Mouse (Mus musculus) testis, adult 2 months (tissue): ENCODE results near the gene Opcml. TPM values are rescaled to one million over a fixed set of nuclear protein-coding genes. Genes with fewer than 3 reads are reported as not detected.

Experiments used
- H3K27ac ChIP-seq: fragments of 200-500 bp; 2 replicates; pipeline ENCODE4 v1.5.1; 2012; ENCODE audit warnings: low read depth, low read length; ENCODE audit not compliant: control insufficient read depth, insufficient read depth
- H3K27me3 ChIP-seq: fragments of 200-500 bp; 2 replicates; pipeline ENCODE4 v1.6.1; 2012; ENCODE audit warnings: mild to moderate bottlenecking, low read length, moderate library complexity; ENCODE audit not compliant: control insufficient read depth, insufficient read depth
- H3K36me3 ChIP-seq: fragments of 200-500 bp; 2 replicates; pipeline ENCODE4 v1.6.1; 2012; ENCODE audit warnings: mild to moderate bottlenecking, low read length; ENCODE audit not compliant: control insufficient read depth, insufficient read depth
- H3K4me1 ChIP-seq: fragments of 200-500 bp; 2 replicates; pipeline ENCODE4 v1.6.1; 2012; ENCODE audit warnings: low read length; ENCODE audit not compliant: control insufficient read depth, insufficient read depth
- H3K4me3 ChIP-seq: fragments of 200-500 bp; 2 replicates; pipeline ENCODE4 v1.5.1; 2012; ENCODE audit warnings: low read depth, mild to moderate bottlenecking, low read length, moderate library complexity, mixed read lengths; ENCODE audit not compliant: control insufficient read depth
- CTCF ChIP-seq: fragments of 200-500 bp; IDR thresholded peaks from 2 replicates; pipeline ENCODE4 v1.5.1; 2012; ENCODE audit warnings: low read depth, mild to moderate bottlenecking, inconsistent platforms, low read length, moderate library complexity; ENCODE audit not compliant: control insufficient read depth, insufficient read depth, insufficient replicate concordance
- POLR2A ChIP-seq: fragments of 200-500 bp; IDR thresholded peaks from 2 replicates; pipeline ENCODE4 v1.6.1; 2012; ENCODE audit warnings: low read depth, mild to moderate bottlenecking, inconsistent platforms, low read length, moderate library complexity; ENCODE audit not compliant: control insufficient read depth
- polyA plus RNA-seq: library from polyadenylated mRNA; depleted of rRNA; stranded (reverse); fragments of >200 nt; gene quantifications from 2 replicates; pipeline ENCODE4 v1.2.3, GENCODE M21; 2012

The Opcml gene
- polyA plus RNA-seq, 1 experiment = 0.62 TPM

DNA sequence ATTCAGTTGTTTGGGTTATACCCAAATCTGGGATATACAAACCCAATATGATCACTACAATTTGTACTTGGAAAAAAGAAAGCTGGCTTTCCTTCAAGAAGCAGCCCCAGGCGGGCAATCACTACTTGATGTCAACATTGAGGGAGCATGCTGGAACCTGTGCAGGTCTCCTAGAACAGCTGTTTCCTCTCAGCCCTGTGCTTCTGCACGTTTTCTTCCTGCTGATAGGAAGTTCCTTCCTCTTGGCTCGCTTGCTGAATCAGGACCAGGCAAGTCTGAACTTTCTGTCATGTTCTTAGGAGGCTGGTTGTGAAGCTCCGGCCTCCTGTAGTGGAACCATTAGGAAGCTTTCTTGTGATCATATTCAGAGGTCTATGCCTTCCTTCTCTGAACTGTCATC is 746.1 kb downstream of the Opcml start:
- Histone ChIP-seq H3K36me3 (no peaks in the 10 kb centered on the region), H3K4me1 (no peaks in the 10 kb centered on the region), H3K4me3 (no peak overlapping the region), H3K27ac (no peak overlapping the region), H3K27me3 (no peaks in the 10 kb centered on the region)
- TF ChIP-seq CTCF = no peak
- no peak for TF ChIP-seq POLR2A

DNA sequence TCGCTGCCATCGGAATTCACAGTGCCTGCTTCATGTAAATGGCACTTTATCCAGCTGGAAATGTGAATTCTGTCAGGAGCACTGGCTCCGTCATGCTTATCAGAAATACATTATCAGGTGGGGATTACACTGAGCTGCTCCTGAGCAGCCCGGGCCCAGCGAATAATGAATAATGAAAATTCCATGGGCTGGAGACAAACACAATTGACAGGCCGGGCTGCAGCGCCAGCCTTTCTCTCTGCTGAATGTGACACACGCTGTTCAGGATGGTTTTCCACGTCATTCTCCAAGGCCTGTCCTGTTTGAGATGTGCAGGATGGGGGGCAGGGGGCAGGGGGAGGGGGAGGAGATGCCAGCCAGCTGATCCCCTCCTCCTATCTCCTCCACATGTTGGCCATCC is 757.6 kb downstream of the Opcml start:
- H3K27me3 ChIP-seq = no peaks in the 10 kb centered on the region
- H3K4me3 ChIP-seq = no peak overlapping the region
- TF ChIP-seq CTCF (no peak), POLR2A (no peak)
- H3K36me3 ChIP-seq = no peaks in the 10 kb centered on the region
- H3K27ac ChIP-seq = no peak overlapping the region
- no peaks in the 10 kb centered on the region for H3K4me1 ChIP-seq

- Histone ChIP-seq H3K36me3 (no peaks in the 10 kb centered on the region), H3K4me3 (no peak overlapping the region), H3K4me1 (no peaks in the 10 kb centered on the region), H3K27me3 (no peaks in the 10 kb centered on the region), H3K27ac (no peak overlapping the region)
- no peak for TF ChIP-seq POLR2A
- TF ChIP-seq CTCF = no peak
Observed at GRCm38 (mm10) chr9:28552387-28553182, 762.0 kb downstream of the Opcml start.

- TF ChIP-seq POLR2A (no peak), CTCF (no peak)
- Histone ChIP-seq H3K36me3 (no peaks in the 10 kb centered on the region), H3K27ac (no peak overlapping the region)
Observed at GRCm38 (mm10) chr9:28558628-28559027, 768.1 kb downstream of the Opcml start.

GRCm38 (mm10) chr9:28561761-28562160 is 771.2 kb downstream of the Opcml start:
- H3K4me3 ChIP-seq = no peak overlapping the region
- no peaks in the 10 kb centered on the region for H3K4me1 ChIP-seq
- no peaks in the 10 kb centered on the region for H3K36me3 ChIP-seq
- H3K27me3 ChIP-seq = no peaks in the 10 kb centered on the region
- no peak overlapping the region for H3K27ac ChIP-seq
- TF ChIP-seq POLR2A = no peak

More at GRCm38 (mm10) chr9:28558628-28559027, 768.1 kb downstream of the Opcml start:
- Histone ChIP-seq H3K27me3 (no peaks in the 10 kb centered on the region), H3K4me3 (no peak overlapping the region), H3K4me1 (no peaks in the 10 kb centered on the region)

DNA sequence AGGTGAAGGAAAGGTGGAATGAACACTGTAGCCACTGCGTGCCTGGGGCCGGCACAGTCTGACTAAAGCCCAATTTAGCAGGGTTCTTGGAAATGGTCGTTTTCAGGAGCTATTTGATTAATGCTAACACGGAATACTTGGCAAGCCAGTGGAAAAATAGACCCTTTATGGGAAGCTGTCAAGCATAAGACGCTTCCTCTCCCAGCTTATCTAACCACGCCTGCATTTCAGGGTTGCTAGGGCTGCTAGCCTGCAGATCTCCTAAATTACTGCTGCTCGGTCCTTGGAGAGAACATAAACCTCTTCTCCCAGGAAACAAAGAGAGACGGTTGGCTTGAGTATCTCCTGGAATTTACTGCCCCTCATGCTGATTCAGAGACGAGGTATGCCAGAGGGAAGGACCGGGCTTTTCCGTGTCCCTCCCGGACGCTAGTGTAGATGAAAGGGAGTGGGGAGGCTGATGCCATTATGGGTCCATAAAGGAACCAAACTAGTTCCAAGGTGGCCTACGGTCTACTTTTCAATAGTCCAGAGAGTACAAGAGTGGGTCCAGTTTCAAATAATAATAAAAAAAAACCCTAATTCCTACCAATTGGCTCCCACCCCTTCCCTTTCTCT is 772.6 kb downstream of the Opcml start:
- H3K4me3 ChIP-seq = no peak overlapping the region
- H3K27ac ChIP-seq = no peak overlapping the region
- TF ChIP-seq POLR2A (no peak), CTCF (no peak)
- no peaks in the 10 kb centered on the region for H3K4me1 ChIP-seq
- no peaks in the 10 kb centered on the region for H3K36me3 ChIP-seq
- H3K27me3 ChIP-seq = no peaks in the 10 kb centered on the region

DNA sequence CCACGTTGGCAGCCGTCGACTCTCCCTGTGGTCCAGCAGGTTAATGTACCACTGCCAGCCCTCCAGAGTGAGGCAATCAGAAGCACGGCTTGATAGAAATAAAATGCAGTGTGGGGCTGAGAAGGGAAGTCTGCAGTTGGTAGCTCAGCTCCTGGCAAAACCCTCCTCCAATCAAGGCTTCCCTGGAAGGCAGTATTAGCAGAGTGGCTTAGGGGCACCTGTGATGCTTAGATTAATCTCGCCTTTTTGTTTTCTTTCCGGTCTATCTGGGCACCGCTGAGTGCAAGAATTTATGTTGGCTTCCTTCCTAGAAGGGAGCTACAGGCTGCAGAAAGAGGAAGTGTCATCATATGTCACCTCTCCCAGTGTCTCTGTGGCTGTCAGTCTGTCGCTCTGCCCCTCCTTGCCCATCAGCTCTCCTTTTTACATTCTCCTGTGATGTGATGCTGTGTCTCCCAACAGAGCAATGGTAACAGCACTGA is 778.5 kb downstream of the Opcml start:
- H3K4me1 ChIP-seq = no peaks in the 10 kb centered on the region
- H3K36me3 ChIP-seq = no peaks in the 10 kb centered on the region
- no peaks in the 10 kb centered on the region for H3K27me3 ChIP-seq
- no peak for TF ChIP-seq CTCF
- no peak for TF ChIP-seq POLR2A
- H3K27ac ChIP-seq = no peak overlapping the region
- H3K4me3 ChIP-seq = no peak overlapping the region
